Comparison of ENCODE assay signal across 14 mouse cellular contexts in genomic region chr9:110085693-110086092, GRCm38 (mm10).
"Had no signal": no experiment of that assay in that cellular context is flagged by ENCODE, and none has a peak within 500 bp of the region (broad histone marks: within the 10 kb centered on the region; RNA-seq: fewer than 3 reads in every experiment).

No protein-coding gene starts in this region.

- DNase-seq: lung, adult 18-20 months; lung, embryonic 14.5 days; lung, postnatal 10 days; midbrain, embryonic 14.5 days; right cerebral cortex, postnatal 14 days; thymus, adult 2 months; thymus, postnatal 25 days; thymus, postnatal 4 days had no signal

- H3K9ac ChIP-seq: liver, embryonic 14.5 days; lung, embryonic 14.5 days; midbrain, embryonic 12.5 days; stomach, embryonic 15.5 days had no signal

- H3K4me3 ChIP-seq: midbrain, embryonic 10.5 days; midbrain, embryonic 12.5 days; stomach, embryonic 15.5 days had no signal

- H3K27me3 ChIP-seq: midbrain, embryonic 12.5 days; stomach, embryonic 15.5 days had no signal

- H3K4me2 ChIP-seq: lung, embryonic 14.5 days; midbrain, embryonic 12.5 days; stomach, embryonic 15.5 days had no signal

- ATAC-seq: midbrain, embryonic 16.5 days had no signal

- H3K9me3 ChIP-seq: midbrain, embryonic 10.5 days; midbrain, embryonic 12.5 days; stomach, embryonic 15.5 days had no signal

- H3K4me1 ChIP-seq: midbrain, embryonic 10.5 days; midbrain, embryonic 12.5 days had no signal

- H3K27ac ChIP-seq: liver, embryonic 14.5 days; midbrain, embryonic 10.5 days; midbrain, embryonic 12.5 days; stomach, embryonic 15.5 days; stomach, postnatal 0 days had no signal
